Mouse (Mus musculus) layer of hippocampus, adult 8-10 months (tissue): ENCODE measurements around the gene Rbms3. TPM values are rescaled to one million over a fixed set of nuclear protein-coding genes. Genes with fewer than 3 reads are reported as not detected.

ENCODE experiments used
- DNase-seq, 2 experiments: peaks; one replicate each; pipeline ENCODE4 v3.0.0; 2022; ENCODE audit warnings: low spot score in 2 of 2
- total RNA-seq, 4 experiments: library from RNA; stranded (reverse); gene quantifications; 2 replicates each; pipeline ENCODE4 v1.2.4; 2022

Gene Rbms3
- total RNA-seq, 4 experiments from 2014 or later: 13.8 to 17.5 (median 13.9) TPM

DNA sequence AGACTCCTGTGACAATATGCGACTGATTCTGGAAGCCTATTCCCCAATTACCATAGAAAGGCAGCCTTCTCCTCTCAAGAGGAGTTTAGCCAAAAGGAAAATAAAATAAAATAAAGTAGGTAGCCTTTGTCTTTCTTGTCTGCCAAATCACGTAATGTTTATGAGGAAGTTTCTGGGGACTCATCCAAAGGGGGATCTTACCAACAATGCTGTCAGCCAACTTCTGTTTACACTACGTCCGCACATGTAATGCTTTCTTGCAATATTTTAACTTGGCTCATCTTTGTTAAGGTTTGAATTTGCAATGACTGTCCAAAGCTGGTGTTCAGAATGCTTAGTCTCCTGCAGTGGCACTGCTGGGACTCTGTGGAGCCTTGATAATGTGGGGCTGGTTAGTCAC is 1086.9 kb downstream of the Rbms3 start:
- no peak for DNase-seq

DNA sequence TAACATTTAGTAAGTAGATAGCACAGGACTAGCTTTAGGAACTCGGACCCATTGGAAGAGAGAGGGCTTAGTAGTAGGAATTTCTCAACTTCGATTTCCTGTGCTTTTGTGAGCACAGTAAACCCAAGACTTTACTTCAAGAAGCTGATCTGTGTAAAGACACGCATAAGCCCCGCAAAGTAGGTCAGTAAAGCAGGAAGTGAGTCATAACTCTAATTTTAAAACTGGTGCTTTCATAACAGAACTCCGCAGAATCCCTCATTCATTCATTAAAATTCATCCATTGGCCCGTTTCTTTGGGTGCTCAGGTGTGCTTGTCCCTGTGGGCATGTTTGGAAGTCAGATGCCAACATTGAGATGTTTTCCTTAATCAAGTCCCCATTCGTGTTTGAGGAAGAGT is 1087.7 kb downstream of the Rbms3 start:
- no peak for DNase-seq

DNA sequence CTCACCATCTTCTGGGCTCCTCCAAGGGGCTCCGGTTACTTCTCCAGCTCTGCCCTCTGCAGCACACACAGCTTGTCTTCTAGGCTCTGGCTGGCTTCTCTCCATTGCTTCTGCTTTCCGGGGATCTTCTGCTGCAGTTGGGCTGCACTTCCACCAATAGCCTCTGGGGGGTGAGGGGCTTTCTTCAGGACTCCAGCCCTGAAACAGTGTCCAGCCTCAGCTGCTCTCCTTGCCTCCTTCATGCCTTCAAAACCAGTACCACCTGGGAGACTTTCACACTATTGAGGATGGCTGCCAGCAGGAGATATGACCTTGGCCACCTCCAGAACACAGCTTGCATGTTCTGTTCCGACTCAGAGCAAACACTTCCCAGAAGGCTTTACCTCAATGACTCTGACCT is 1094.0 kb downstream of the Rbms3 start:
- DNase-seq: no peak

DNA sequence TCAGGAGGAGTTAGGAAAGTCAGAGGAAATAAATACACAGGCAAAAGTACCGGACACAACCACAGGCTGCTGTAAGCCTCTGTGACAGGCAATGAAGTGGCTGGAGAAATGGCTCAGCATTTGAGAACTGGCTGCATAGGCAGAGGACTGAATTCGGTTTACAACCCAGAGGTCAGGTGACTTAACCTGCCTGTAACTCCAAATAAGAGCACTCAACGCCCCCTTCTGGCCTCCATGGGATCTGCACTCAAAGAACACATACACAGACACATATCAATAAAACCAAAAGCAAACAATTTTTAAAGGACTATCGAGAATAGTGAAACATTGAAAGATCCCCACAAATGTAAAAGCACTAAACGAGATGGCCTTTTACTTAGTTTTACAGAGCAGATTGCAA is 1096.3 kb downstream of the Rbms3 start:
- no peak for DNase-seq

DNA sequence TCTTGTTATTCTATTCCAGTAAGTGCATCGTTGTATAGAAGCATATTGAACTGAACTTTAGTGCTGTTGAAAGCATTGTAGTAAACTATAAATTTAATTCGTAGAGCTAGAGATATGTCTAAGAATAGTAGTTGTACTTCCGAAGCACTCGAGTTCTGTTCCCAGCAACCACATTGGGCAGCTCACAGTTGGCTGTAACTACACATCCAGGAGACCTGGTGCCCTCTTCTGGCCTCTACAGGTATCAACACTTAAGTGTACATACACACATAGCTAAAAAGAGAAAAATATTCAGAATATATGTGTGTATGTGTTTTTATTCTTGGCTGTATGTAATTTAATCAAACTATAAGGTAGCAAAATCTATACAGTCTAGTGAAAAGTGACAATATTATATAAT is 1098.6 kb downstream of the Rbms3 start:
- no peak for DNase-seq

DNA sequence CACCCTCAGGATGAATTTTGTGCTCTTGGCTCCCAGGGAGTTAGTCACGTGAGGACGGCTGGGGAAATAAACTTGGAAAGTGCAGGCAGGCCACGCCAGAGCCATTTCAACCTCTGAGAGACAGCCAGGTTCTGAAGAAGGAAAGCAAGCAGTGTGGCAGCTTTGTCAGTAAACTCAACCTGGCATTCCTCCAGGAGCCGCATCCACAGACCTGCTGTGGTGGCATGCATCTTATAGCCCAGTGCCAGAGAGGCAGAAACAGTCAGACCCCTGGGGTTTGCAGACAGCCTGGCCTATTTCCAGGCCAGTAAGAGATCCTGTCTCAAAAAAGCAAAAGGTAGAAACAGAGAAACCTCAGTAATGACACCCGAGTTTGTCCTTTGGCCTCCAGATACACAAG is 1105.3 kb downstream of the Rbms3 start:
- no peak for DNase-seq
